Mouse (Mus musculus) heart, embryonic 11.5 days (tissue): ENCODE measurements around the gene Usp53. TPM values are rescaled to one million over a fixed set of nuclear protein-coding genes. Genes with fewer than 3 reads are reported as not detected.

Source experiments
- ATAC-seq: fragments of 200-750 bp; cut with Nextera tagmentation; replicated peaks from 2 replicates; pipeline ENCODE4 v1.8.0; 2017; ENCODE audit warnings: moderate library complexity; ENCODE audit not compliant: insufficient number of reproducible peaks, low FRiP score, low TSS enrichment
- H3K27ac ChIP-seq: fragments of 300-500 bp; sonication (generic); 2 replicates; pipeline ENCODE4 v1.5.1; 2014; ENCODE audit warnings: mild to moderate bottlenecking, low read depth, low read length
- H3K27me3 ChIP-seq: fragments of 300-500 bp; sonication (generic); 2 replicates; pipeline ENCODE4 v1.6.1; 2014; ENCODE audit warnings: mild to moderate bottlenecking, low read length, mixed read lengths; ENCODE audit not compliant: control insufficient read depth, insufficient read depth
- H3K36me3 ChIP-seq: fragments of 300-500 bp; sonication (generic); 2 replicates; pipeline ENCODE4 v1.6.1; 2014; ENCODE audit warnings: mild to moderate bottlenecking, low read length, moderate library complexity, mixed read lengths; ENCODE audit not compliant: control insufficient read depth, insufficient read depth
- H3K4me1 ChIP-seq: fragments of 300-500 bp; sonication (generic); 2 replicates; pipeline ENCODE4 v1.6.1; 2014; ENCODE audit warnings: low read length; ENCODE audit not compliant: control insufficient read depth, insufficient read depth
- H3K4me2 ChIP-seq: fragments of 300-500 bp; sonication (generic); 2 replicates; pipeline ENCODE4 v1.6.1; 2014; ENCODE audit warnings: mild to moderate bottlenecking, moderate library complexity
- H3K4me3 ChIP-seq: fragments of 300-500 bp; sonication (generic); 2 replicates; pipeline ENCODE4 v1.5.1; 2014; ENCODE audit warnings: low read depth, low read length
- H3K9ac ChIP-seq: fragments of 300-500 bp; sonication (generic); 2 replicates; pipeline ENCODE4 v1.6.1; 2014; ENCODE audit warnings: mild to moderate bottlenecking, low read depth, low read length, moderate library complexity
- H3K9me3 ChIP-seq: fragments of 300-500 bp; sonication (generic); replicated peaks from 2 replicates; pipeline ENCODE4 v1.6.1; 2016; ENCODE audit warnings: low read length; ENCODE audit not compliant: control insufficient read depth
- WGBS: fragments of 180-500 bp; shearing (Covaris S2); extraction: QIAGEN DNeasy Blood & Tissue Kit; methylation state at CpG from one replicate; pipeline ENCODE4 v1.1.7; 2014; ENCODE audit not compliant: insufficient replicate concordance; 5-methylcytosine and 5-hydroxymethylcytosine counted together
- polyA plus RNA-seq: library from polyadenylated mRNA; unstranded; fragments of >200 nt; fragmentation: Nextera tagmentation; extraction: Ambion mirVana; gene quantifications from 2 replicates; pipeline ENCODE4 v1.2.1, GENCODE M21; 2014

Usp53 gene
- polyA plus RNA-seq, 1 experiment from 2014 or later: 11.0 TPM

GRCm38 (mm10) chr3:122915493-122915892 lies 68.8 kb downstream of the Usp53 start:
- Histone ChIP-seq H3K36me3 (no peaks in the 10 kb centered on the region), H3K4me2 (no peak overlapping the region), H3K4me3 (no peak overlapping the region), H3K27me3 (no peaks in the 10 kb centered on the region), H3K4me1 (no peaks in the 10 kb centered on the region; the same call in 1 of the 2 replicates), H3K9ac (no peak overlapping the region), H3K9me3 (no peaks in the 10 kb centered on the region), H3K27ac (no peak overlapping the region)
- WGBS: 77% methylated on average over 5 of the region's 5 CpGs
- no peak for ATAC-seq

- no peaks in the 10 kb centered on the region for H3K36me3 ChIP-seq
- H3K9me3 ChIP-seq: no peaks in the 10 kb centered on the region
Observed at GRCm38 (mm10) chr3:122907841-122908240, 76.5 kb downstream of the Usp53 start.

GRCm38 (mm10) chr3:122903746-122904433 lies 80.4 kb downstream of the Usp53 start:
- no peaks in the 10 kb centered on the region for H3K9me3 ChIP-seq

More at GRCm38 (mm10) chr3:122907841-122908240, 76.5 kb downstream of the Usp53 start:
- no peak for ATAC-seq
- Histone ChIP-seq H3K27ac (no peak overlapping the region), H3K4me1 (no peaks in the 10 kb centered on the region), H3K4me2 (no peak overlapping the region), H3K27me3 (no peaks in the 10 kb centered on the region), H3K4me3 (no peak overlapping the region), H3K9ac (no peak overlapping the region)
- 87% methylated on average over 2 of the region's 2 CpGs for WGBS

GRCm38 (mm10) chr3:122898254-122898653 lies 86.1 kb downstream of the Usp53 start:
- Histone ChIP-seq H3K36me3 (no peaks in the 10 kb centered on the region), H3K27me3 (no peaks in the 10 kb centered on the region), H3K9ac (no peak overlapping the region), H3K27ac (no peak overlapping the region), H3K9me3 (no peaks in the 10 kb centered on the region), H3K4me2 (no peak overlapping the region), H3K4me3 (no peak overlapping the region), H3K4me1 (no peaks in the 10 kb centered on the region)
- 62% methylated on average over 6 of the region's 6 CpGs for WGBS
- ATAC-seq: no peak

More at GRCm38 (mm10) chr3:122903746-122904433, 80.4 kb downstream of the Usp53 start:
- no peak for ATAC-seq
- no peaks in the 10 kb centered on the region for H3K27me3 ChIP-seq
- no peak overlapping the region for H3K4me2 ChIP-seq
- H3K36me3 ChIP-seq: no peaks in the 10 kb centered on the region
- 39% methylated on average over 12 of the region's 12 CpGs for WGBS
- H3K4me1 ChIP-seq: no peaks in the 10 kb centered on the region
- no peak overlapping the region for H3K4me3 ChIP-seq
- H3K9ac ChIP-seq: no peak overlapping the region
- H3K27ac ChIP-seq: no peak overlapping the region

GRCm38 (mm10) chr3:122895189-122895731 lies 89.0 kb downstream of the Usp53 start:
- H3K27me3 ChIP-seq: no peaks in the 10 kb centered on the region
- H3K4me2 ChIP-seq: no peak overlapping the region
- WGBS: 63% methylated on average over 11 of the region's 11 CpGs
- H3K27ac ChIP-seq: no peak overlapping the region
- H3K9me3 ChIP-seq: no peaks in the 10 kb centered on the region
- no peaks in the 10 kb centered on the region for H3K4me1 ChIP-seq
- ATAC-seq: no peak
- no peaks in the 10 kb centered on the region for H3K36me3 ChIP-seq
- no peak overlapping the region for H3K9ac ChIP-seq
- H3K4me3 ChIP-seq: no peak overlapping the region

GRCm38 (mm10) chr3:122894772-122895171 lies 89.5 kb downstream of the Usp53 start, which contains the start of gene Fabp2:
Gene Fabp2, plus strand, starts transcription at chr3:122895072.
- WGBS: 88% methylated on average over 3 of the region's 3 CpGs
- Histone ChIP-seq H3K9ac (no peak within 1 kb of the TSS), H3K27ac (no peak within 1 kb of the TSS), H3K4me2 (no peak within 1 kb of the TSS), H3K4me1 (no peaks in the 10 kb centered on the region), H3K4me3 (no peak within 1 kb of the TSS), H3K36me3 (no peaks in the 10 kb centered on the region), H3K9me3 (no peaks in the 10 kb centered on the region), H3K27me3 (no peaks in the 10 kb centered on the region)
- no peak for ATAC-seq

GRCm38 (mm10) chr3:122888371-122888819 lies 95.9 kb downstream of the Usp53 start:
- Histone ChIP-seq H3K4me1 (no peaks in the 10 kb centered on the region), H3K4me3 (no peak overlapping the region), H3K4me2 (no peak overlapping the region), H3K9ac (no peak overlapping the region), H3K27me3 (no peaks in the 10 kb centered on the region), H3K9me3 (no peaks in the 10 kb centered on the region), H3K27ac (no peak overlapping the region), H3K36me3 (no peaks in the 10 kb centered on the region)
- ATAC-seq: no peak
- 59% methylated on average over 5 of the region's 5 CpGs for WGBS

- no peak overlapping the region for H3K27ac ChIP-seq
- ATAC-seq: no peak
- H3K4me1 ChIP-seq: no peaks in the 10 kb centered on the region
- H3K27me3 ChIP-seq: no peaks in the 10 kb centered on the region
- H3K4me3 ChIP-seq: no peak overlapping the region
- no peaks in the 10 kb centered on the region for H3K9me3 ChIP-seq
- H3K4me2 ChIP-seq: no peak overlapping the region
- H3K9ac ChIP-seq: no peak overlapping the region
- H3K36me3 ChIP-seq: no peaks in the 10 kb centered on the region
- 64% methylated on average over 4 of the region's 4 CpGs for WGBS
Observed at GRCm38 (mm10) chr3:122887505-122888301, 96.6 kb downstream of the Usp53 start.
